ENCODE assay signal across 9 mouse cellular contexts in genomic region chr9:102622192-102622857, GRCm38 (mm10). TPM values are rescaled to one million over a fixed set of nuclear protein-coding genes. Genes with fewer than 3 reads are reported as not detected.
DNase-seq lines count a peak whose midpoint lies in the region; ATAC-seq and TF ChIP-seq lines count a peak whose summit lies in the region.
"Had no signal": no experiment of that assay in that cellular context is flagged by ENCODE, and none has a peak within 500 bp of the region (broad histone marks: within the 10 kb centered on the region; RNA-seq: fewer than 3 reads in every experiment).

No protein-coding gene starts in this region.

- TF ChIP-seq CTCF in spleen, adult 2 months (IDR thresholded peaks at IDR 0.05; ENCODE audit: extremely low read depth, insufficient read depth, insufficient read length, insufficient replicate concordance), result no peak

- H3K36me3 ChIP-seq in spleen, adult 2 months (ENCODE audit: control insufficient read depth, insufficient read depth, low read length), result no peaks in the 10 kb centered on the region; the same call in 1 of the 2 replicates
- no peaks in the 10 kb centered on the region for H3K36me3 ChIP-seq in neural tube, embryonic 11.5 days (ENCODE audit: control insufficient read depth, insufficient read depth, low read length)

- H3K27me3 ChIP-seq in spleen, adult 2 months (ENCODE audit: control insufficient read depth, insufficient read depth, low read length), result no peaks in the 10 kb centered on the region
- no peaks in the 10 kb centered on the region for H3K27me3 ChIP-seq in neural tube, embryonic 11.5 days (ENCODE audit: control insufficient read depth, insufficient read depth, low read length)

- peak overlapping the region; percentile 2; the same call in 1 of the 2 replicates for H3K27ac ChIP-seq in spleen, adult 2 months (ENCODE audit: insufficient read depth, low read length)
- no peak overlapping the region for H3K27ac ChIP-seq in neural tube, embryonic 11.5 days (ENCODE audit: low read depth, low read length)
- H3K27ac ChIP-seq: macrophage had no signal

- peak; percentile 27; the same call in 1 of the 2 replicates for ATAC-seq in common myeloid progenitor, adult 5-6 weeks (replicated peaks; ENCODE audit: low read depth, poor library complexity, severe bottlenecking)
- ATAC-seq in neural tube, embryonic 11.5 days (ENCODE audit: insufficient read depth, low FRiP score, low TSS enrichment), result no peak

- peaks cover 8% of the 10 kb centered on the region for H3K4me1 ChIP-seq in spleen, adult 2 months (ENCODE audit: control insufficient read depth, insufficient read depth, insufficient read length)
- H3K4me1 ChIP-seq in neural tube, embryonic 11.5 days (ENCODE audit: control insufficient read depth, insufficient read depth, low read length), result peaks cover 4% of the 10 kb centered on the region

- 34% methylated on average over 5 of the region's 5 CpGs for WGBS in spleen, adult 2 months
- WGBS in neural tube, embryonic 11.5 days, result 45% methylated on average over 5 of the region's 5 CpGs

- peak; percentile 51 for DNase-seq in gastrocnemius, adult 18-20 months (ENCODE audit: low spot score)
- no peak for DNase-seq in gastrocnemius, postnatal 25 days
- DNase-seq in spleen, adult 2 months (ENCODE audit: low read depth in 1 of 2, low spot score in 2 of 2), result peak; percentile 41 to 46
- no peak for DNase-seq in spleen, adult 12 weeks (ENCODE audit: low spot score)
- DNase-seq in kidney, postnatal 4 days, result peak; percentile 47 to 68
- DNase-seq in neural tube, embryonic 11.5 days (ENCODE audit: low spot score), result peak; percentile 57
- DNase-seq in ovary, adult 18-20 months (ENCODE audit: low spot score), result no peak

- H3K4me2 ChIP-seq in neural tube, embryonic 11.5 days (ENCODE audit: low read depth), result no peak overlapping the region

- TF ChIP-seq POLR2A in spleen, adult 2 months (IDR thresholded peaks at IDR 0.05; ENCODE audit: low read depth, low read length), result no peak

- no peaks in the 10 kb centered on the region for H3K9me3 ChIP-seq in neural tube, embryonic 11.5 days (ENCODE audit: control insufficient read depth, low read length)

- H3K9ac ChIP-seq in neural tube, embryonic 11.5 days (ENCODE audit: low read length), result no peak overlapping the region

- H3K4me3 ChIP-seq in spleen, adult 2 months (ENCODE audit: extremely low read depth, insufficient read depth, insufficient read length), result no peak overlapping the region
- no peak overlapping the region for H3K4me3 ChIP-seq in neural tube, embryonic 11.5 days (ENCODE audit: low read depth, low read length)

RNA-seq across cellular contexts. Expression of gene Anapc13, which starts 3.8 kb away (rescaled TPM):
- total RNA-seq in gastrocnemius, adult 18-20 months (2021), result 100 to 1,000 TPM; 232 to 241 TPM
- total RNA-seq in gastrocnemius, postnatal 25 days (2021), result 100 to 1,000 TPM; 186 to 188 TPM
- polyA plus RNA-seq in spleen, adult 2 months (2012; rRNA removed), result 26.7 and 34.1 TPM in 2 replicates
- total RNA-seq in common myeloid progenitor, adult 5-6 weeks (2017), result 141 and 189 TPM in 2 replicates
- polyA plus RNA-seq in neural tube, embryonic 11.5 days (2014; fragmentation: Nextera tagmentation; extraction: Ambion mirVana), result 154 and 156 TPM in 2 replicates

RNA-seq across cellular contexts. Expression of gene Cep63, which starts 4.0 kb away (rescaled TPM):
- total RNA-seq in gastrocnemius, adult 18-20 months (2021), result 10 to 100 TPM; 21.7 to 23.8 TPM
- 10 to 100 TPM; 19.1 to 22.4 TPM for total RNA-seq in gastrocnemius, postnatal 25 days (2021)
- 4.1 and 4.2 TPM in 2 replicates for polyA plus RNA-seq in spleen, adult 2 months (2012; rRNA removed)
- total RNA-seq in common myeloid progenitor, adult 5-6 weeks (2017), result 34.8 and 43.3 TPM in 2 replicates
- 49.6 and 54.2 TPM in 2 replicates for polyA plus RNA-seq in neural tube, embryonic 11.5 days (2014; fragmentation: Nextera tagmentation; extraction: Ambion mirVana)

Comparison
In these comparisons a context has a peak if more than half of its experiments do, and no peak if none do; other contexts are left out.
1. DNase-seq: peak in gastrocnemius, adult 18-20 months (single experiment), spleen, adult 2 months (2 of 2), kidney, postnatal 4 days (2 of 2) and neural tube, embryonic 11.5 days (single experiment); none in gastrocnemius, postnatal 25 days (single experiment), spleen, adult 12 weeks (single experiment) and ovary, adult 18-20 months (single experiment).